Mouse (Mus musculus): ENCODE results near the gene Ppp1r21.

The Ppp1r21 gene

DNA sequence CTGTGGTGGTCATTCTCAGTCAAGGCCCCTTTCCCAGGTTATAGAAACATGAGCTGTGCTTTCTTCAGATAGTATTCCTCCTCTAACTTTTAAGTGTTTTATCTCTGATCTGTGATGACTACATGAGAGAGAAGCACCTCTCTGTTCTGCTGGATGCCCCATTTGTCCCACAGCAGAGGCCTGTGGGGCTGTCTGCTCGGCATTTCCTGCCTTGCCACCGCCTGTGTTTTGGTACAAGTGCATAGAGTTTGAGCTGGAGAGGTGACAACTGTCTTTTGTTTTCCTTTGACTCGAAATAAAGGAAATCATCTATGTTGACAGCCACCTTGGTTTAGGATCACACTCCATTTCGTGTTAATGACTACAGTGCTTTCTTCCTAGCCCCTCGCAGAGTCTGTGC lies 44.9 kb downstream of the Ppp1r21 start:
- DNase-seq (ENCODE audit: low spot score in 2 of 2) = no peak

DNA sequence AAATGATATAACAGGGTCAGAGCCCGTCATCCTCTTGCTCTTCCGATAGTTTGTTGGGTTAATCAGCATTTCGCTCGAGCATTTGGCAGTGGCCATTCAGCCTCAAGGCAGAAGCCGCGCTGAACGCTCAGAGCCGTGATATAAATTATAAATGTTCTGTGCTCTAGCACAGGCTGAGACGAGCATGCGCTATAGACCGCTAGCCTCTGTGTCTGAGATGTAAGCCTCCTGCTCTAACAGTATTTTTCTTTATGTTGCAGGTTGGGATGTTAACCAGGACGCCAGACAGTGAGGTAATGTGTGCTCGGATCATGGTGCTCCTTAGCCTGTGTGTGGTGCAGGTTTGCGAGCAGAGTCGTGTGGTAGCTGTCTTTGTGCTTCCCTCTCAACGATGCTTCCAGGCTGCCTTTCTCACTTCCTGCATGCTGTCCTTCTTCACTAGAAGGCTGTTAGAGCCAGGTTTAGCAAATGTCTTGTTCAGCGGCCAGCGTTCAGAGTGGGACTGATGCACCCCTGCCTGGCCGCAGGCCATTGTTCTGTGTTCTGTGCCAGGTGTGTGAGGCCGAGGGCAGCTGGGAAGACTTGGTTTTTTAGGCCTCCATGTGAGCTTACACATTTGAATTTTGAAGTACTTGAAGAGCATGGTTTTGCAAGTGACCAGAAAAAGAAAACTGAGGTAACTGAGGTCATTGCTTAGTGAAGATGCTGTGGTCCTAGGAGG lies 48.8 kb downstream of the Ppp1r21 start:
- no peak for DNase-seq (ENCODE audit: low spot score in 2 of 2)

DNA sequence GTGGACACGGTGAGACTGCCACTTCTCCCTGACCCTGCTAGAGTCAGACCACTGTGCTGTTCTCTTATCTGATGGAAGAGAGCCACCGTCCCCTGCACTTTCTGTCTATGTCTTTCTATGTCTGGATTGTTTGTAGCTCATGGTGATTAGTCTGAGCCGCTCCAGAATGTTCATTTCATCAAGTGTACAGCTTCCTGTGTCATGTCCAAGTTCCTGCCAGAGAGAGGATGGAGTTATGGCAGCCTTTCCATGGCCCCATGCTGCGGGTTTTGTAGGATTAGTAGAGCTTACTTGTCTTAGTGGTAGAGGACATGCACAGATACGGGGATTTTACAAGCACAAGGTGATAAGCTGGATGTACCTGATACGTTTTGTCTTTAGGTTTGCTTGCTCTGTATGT lies 50.6 kb downstream of the Ppp1r21 start:
- DNase-seq (ENCODE audit: low spot score in 2 of 2) = no peak

DNA sequence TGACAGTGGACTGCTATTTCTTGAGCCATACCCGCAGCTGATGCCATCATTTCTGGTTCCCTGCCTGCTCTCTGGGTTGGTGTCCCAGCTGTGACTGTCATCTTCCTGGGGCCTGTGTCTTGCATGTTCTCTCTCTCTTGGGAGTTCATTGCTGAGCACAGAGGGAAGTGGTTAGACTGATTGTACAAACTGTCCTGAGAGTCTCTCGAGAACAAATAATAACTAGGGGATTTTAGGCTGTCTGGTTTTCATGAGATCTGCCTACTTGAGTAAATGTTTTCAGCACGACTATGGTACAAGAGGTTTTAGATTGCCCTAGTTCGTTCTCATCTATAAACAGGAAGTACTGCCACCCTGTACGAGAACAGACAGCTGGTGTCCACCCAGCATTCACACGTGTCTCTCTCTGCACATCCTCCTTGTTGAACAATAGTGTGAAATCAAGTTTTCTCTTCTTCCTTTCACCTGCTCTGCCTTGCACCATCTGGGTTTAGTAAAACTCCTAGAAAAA lies 51.6 kb downstream of the Ppp1r21 start:
- DNase-seq (ENCODE audit: low spot score in 2 of 2) = no peak

DNA sequence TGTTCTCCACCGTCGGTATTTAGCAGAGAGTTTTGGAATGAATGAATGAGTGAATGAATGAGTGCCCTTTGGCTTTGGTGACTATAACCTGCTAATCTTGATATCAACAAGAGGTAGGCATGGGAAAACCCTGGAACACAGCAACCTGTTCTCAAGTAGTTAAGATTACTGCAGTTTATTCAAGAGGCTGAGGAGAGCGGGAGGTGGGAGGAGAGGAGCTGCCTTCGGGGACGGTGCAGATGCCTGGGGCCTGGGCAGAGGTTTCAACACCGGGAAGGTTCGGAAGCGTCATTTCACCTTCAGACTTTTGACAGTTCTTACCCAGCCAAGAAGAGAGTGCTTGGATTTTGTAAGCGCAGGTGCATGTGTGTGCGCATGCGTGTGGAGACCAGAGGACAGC lies 53.1 kb downstream of the Ppp1r21 start:
- DNase-seq (ENCODE audit: low spot score in 2 of 2) = no peak

DNA sequence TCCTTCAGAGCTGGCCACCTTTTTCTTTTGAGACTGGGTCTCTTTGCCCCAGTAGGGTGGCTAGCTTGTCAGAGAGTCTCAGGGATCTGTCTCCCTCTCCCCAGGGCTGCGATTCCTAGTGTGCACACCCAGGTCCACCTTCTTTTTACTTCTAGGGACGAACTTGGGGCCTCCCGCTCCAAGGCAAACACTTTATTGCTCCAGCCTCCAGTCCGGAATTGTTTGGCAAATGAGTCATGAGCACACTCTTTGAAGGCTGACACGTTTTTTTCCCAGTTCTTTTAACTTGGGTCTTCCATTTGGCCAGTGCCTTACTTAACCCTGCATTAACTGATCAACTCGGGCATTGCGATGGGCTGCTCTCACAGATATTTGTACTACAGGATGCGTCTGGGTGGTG lies 53.5 kb downstream of the Ppp1r21 start:
- no peak for DNase-seq (ENCODE audit: low spot score in 2 of 2)

DNA sequence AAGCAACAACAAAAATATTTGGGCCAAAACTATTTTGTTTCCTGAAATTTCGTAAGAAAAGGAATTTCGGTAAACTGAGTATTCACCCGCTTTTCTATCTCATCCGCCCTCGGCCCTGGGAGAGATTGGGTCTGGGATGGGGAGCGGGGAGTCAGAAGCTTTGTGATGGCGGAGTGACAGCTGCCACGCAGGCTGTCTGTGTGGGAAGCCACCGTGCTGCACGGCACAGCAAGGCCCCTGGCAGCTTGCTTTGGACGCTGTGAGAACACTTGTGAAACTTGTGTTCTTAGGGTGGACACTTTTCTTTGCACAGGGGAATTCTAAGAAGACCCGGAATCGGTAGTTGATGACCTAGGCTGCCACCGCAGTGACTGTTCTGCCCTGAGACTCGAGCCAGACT lies 57.5 kb downstream of the Ppp1r21 start:
- DNase-seq (ENCODE audit: low spot score in 2 of 2) = no peak

DNA sequence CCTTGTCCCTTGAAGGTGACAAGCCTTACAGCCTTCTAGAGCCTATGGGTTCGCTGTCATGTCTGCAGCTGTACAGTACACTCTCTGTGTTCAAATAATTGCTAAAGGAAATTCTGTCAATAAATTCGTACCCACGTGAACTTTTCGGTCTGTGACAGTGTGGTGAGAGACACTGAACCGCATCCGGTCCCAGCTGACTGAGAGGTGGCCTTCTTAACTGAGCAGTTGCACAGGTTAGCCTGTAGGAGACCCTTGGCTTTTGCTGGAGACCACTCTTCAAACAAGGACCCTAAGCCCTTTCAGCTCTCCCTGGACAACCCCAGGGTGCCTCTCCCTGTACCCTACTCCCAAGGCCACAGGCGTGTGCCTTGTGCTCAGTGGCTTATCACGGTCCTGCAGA lies 58.3 kb downstream of the Ppp1r21 start:
- no peak for DNase-seq (ENCODE audit: low spot score in 2 of 2)

DNA sequence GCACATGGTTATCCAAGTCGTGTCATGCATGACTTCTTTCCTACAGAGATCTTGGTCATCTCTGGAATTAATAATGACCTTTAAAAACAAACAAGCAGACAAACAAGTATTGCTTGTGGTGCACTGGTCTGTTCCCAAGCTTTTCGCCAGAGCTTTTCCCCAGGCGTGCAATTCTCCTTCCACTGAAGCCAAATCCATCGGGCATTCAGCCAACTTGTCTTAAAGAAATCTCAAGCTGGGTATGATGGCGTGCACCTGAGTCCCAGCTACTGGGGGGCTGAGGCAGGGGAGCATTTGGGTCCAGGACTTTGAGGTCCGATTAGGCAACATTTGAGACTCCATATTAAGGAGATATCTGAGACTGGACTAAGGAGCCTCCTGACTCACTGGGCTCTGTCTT lies 60.3 kb downstream of the Ppp1r21 start:
- no peak for DNase-seq (ENCODE audit: low spot score in 2 of 2)

DNA sequence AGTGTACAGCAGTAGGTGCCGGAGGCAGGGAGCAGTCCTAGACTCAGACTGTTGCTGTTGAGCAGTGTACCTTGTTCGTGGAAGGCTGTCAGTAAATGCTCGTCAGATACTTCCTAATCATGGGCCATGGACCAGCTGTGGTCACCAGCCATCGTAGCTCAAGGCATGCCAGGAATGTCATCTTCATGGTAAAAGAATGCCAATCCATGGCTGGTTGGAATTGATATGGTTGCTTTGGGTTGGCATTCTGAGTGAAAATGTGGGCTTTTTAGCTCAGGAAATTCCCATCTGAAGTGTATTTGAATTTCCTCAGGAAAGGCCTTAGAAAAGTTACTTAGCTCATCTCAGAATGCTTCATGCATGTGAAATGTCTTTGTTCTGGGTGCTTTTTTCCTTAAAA lies 65.2 kb downstream of the Ppp1r21 start:
- DNase-seq (ENCODE audit: low spot score in 2 of 2) = no peak

DNA sequence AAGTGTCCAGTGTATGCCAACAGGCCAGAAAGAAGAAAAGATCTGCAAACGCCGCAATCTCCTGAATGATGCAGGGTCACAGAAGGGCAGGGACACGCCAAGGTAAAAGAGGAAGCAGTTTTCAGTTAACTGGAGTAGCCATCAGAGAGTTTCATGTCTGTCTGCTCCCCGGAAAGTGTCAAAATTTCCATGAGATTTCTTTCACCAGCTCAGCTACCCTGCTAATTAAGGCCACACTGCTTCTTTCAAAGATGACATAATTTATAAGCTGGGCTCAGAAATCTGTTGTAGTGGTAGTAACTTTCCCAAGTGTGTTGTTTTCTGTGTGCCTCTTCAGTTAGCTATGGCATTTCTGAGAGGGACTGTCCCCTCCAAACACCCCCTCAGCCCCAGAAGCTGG lies 66.2 kb downstream of the Ppp1r21 start:
- DNase-seq (ENCODE audit: low spot score in 2 of 2) = no peak

DNA sequence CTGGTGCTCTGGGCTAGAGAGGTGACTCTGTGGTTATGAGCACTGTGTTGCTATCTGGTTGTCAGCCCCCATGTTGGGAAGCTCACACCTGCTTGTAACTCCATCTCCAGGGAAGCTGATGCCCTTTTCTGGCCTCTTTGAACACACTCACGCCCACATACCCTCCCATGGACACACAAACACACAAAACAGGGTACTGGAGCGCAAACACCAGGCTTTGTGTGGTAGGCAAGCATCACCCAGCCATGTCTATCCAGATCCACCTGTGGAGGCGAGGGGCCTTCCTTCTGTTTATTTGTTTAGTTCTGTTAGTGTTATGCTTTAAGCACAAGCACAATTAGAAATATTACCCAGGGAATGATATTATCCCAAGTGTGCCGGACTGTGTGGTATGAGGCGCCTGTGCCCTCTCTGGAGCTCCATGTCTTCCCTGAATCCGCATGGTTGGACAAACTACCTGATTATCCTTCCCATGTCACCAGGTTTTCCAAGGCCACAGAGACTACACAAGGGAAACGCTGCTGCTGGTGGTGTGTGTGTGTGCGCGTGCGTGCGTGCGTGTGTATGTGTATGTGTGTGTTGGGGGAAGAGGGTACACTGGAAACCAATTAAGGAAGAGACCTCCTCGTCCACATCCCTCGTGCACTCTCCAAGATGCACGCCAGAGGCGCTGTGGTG lies 66.8 kb downstream of the Ppp1r21 start:
- no peak for DNase-seq (ENCODE audit: low spot score in 2 of 2)

DNA sequence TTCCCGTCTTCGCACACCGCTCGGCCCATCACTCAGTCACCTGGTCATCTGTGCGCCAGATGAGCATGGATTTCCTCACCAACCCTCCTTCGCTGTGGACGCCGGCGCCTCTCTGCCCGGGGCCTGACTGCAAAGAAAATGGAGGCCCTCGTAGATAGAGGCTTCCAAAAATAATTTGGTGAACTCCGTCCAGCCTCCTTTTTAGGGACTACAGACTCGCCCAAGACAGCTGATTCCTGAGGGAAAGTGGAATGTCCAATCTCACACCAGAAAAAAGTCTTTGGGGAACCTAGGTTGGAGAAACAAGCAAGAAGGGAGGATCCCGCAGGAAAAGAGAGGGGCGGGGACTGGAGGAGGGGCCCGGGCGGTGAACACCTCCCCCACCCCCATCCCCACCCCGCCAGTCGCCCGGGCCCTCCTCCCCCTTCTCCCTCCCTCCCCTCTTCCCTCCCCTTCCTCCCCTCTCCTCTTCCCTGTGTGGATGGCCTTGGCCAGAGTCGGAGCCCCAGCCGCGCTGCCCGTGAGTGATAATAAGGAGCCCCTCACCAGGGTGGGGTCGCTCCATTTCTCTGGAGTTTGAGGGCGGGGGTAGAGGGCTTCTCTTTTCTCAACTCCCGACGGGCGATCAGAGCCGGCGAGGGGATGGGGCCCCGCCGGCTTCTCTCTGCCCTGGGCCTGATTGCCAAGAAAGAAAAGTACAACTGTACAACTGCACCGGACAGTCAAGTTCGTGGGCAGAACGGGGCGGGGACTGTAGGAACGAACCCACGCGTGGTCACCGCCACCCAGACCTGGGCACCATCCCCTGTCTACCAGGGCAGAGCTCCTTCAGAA lies 67.5 kb downstream of the Ppp1r21 start, which contains the start of gene Ston1:
Gene Ston1 (plus strand): TSS at position 463 of the 834 bp plus-strand sequence.
- peak; percentile 73 to 87 for DNase-seq (ENCODE audit: low spot score in 2 of 2)

DNA sequence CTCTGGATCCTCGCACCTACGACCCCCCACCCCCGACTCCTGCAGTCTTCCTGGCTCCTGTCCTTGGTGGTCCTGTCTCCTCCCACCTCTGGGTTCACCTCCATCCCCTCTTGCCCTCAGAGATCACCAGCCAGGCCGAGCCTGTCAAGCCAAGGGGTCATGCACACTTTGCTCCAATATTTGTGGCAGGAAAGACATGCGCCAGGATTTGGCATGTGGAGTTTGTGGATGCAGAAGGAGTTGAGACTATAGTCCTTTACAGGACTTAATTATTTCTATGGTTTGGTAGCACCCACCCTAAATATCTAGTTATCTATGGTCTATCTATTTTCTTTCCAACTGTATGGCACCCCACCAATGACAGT lies 68.1 kb downstream of the Ppp1r21 start:
- no peak for DNase-seq (ENCODE audit: low spot score in 2 of 2)

DNA sequence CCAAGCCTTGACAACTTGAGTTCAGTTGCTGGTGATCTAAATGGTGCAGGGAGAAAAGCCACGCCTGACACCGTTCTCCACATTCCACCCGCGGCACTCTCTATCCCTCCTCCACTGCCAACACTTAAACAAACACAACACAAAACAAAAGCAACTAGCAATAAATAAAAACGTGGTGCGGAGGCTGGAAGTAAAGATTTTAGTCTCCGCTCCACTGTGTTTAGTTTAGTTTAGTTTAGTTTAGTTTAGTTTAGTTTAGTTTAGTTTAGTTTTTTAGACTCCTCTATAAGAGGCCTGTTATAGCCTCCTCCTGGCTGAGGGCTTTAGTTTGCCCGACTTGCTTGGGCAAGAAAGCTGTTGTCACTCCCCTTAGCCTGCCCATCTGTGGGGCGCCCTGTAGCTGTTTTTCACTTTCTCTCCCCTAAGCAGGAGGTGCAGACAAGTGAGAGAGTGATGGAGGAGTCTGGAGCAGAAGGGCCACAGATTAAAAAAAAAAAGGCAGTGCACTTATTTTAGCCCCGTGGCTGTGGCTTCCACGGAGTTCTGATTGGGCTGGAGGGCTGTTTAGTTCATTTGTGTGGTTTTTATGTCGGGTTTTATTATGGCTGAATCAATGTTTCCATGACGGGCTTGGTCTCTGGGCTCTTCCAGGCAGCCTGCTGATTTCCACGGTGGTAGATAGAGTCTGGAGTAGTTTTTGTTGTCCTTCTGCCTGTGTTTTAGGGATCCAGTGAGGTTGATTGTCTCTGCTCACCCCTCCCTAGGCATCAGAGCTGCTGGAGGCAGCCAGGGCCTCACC lies 68.9 kb downstream of the Ppp1r21 start:
- no peak for DNase-seq (ENCODE audit: low spot score in 2 of 2)

DNA sequence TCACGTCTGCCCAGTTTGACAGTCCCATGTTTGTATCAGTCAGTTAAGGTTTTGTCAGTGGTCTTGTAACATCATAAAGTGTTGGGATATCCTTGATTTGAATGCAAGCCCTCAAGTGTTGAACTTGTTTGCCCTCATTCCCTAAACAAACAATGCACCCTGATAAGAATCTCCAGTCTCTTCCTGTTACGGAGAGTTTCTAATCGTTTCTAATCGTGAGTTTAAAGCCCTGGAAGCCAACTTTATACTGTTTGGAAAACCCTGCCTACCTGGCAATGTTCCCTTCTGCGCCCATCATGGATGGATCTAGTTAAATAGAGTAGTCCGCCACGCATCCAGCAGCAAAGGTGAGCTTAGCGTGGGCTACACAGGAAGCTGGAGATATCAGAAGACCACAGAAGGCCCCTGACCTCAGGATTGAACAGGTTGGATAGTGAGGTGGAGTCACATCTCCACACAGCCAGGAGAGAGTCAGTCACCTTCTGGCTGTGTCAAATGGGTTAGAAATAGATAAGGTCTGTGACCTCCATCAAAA lies 70.6 kb downstream of the Ppp1r21 start:
- no peak for DNase-seq (ENCODE audit: low spot score in 2 of 2)

DNA sequence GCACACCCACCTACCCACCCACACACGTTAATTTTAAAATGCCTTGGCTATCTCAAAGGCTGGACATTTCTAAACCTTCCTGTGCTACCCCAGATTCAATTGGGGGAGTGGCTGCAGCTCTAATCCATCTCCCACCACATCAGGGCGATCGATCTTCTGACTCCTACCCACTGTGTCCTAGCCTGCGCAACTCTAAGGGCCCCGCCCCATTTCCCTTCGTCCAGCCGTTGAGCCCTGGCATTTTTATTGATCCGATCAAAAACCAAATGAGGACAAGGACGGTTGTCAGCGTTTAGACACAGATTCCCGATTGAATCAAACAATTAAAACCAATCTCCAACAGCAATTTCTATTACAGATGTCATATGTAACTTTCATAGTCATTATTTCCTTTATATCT lies 74.0 kb downstream of the Ppp1r21 start:
- no peak for DNase-seq (ENCODE audit: low spot score in 2 of 2)

DNA sequence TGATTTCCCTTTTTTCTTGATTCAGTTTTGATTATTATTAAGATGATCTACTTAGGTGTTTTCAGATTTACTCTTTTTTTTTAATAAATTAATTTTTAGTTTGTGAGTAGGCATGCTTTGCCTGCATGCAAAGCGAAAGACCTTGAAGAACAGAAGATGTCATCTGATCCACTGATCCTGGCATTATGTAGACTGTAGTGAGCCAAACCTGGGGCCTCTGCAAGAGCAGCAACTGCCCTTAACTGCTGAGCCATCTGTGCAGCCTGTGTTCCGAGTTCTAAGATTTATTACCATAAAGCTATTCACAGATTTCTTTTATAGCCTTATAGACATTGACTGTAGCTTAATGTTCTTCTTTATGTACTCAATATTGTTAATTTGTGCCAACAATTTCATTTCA lies 76.1 kb downstream of the Ppp1r21 start:
- no peak for DNase-seq (ENCODE audit: low spot score in 2 of 2)

DNA sequence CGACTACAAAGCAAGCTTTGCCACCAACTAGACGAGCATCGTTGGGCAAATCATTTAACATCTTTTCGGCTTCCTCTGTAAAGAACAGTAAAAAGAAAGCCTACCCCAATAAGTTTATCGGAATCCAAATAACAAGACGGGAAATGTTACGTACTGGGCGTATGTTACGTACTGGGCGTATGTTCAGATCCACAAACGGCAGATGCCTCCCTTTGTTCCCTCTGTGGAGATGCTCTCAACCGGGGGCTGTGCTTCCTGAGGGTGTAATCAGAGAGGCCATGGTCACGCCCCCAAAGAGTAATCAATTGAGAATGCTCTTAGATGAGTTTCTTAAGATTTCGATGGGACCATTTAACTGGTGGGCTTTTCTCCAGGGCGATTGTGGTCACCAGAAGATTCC lies 79.4 kb downstream of the Ppp1r21 start:
- DNase-seq (ENCODE audit: low spot score in 2 of 2) = no peak

DNA sequence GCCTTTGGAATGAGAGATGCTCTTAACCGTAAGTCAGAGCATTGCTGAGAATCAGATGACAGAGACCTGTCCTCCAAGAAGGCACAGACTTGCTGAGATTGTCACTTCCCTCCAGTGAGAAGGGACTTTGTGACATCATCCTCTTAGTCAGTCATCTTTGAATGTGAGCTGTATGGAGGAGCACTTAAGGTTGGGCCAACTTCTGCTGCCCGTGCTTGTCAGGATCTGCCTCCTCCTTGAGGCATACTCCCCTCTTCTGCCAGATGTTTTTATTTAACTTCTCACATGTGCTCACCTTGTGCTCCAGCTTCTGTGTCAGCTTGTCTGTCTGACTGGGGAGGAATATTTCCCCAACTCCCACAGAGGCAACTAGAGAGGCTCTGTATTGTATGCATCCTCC lies 81.1 kb downstream of the Ppp1r21 start:
- no peak for DNase-seq (ENCODE audit: low spot score in 2 of 2)

DNA sequence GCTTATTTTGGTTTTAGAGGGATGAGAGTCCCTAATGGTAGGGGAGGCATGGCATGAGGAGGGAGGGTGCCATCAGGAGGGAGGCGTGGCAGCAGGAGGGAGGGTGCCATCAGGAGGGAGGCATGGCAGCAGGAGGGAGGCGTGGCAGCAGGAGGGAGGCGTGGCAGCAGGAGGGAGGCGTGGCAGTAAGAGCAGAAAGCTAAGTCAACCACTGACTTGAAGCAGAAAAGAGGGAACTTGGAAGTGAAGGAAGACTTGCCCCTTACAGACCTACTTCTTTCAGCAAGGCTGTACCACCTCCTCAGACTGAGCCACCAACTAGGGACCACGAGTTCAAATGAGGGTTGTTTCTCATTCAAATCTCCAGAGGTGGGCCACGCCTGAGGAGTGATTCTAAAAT lies 83.3 kb downstream of the Ppp1r21 start:
- DNase-seq (ENCODE audit: low spot score in 2 of 2) = no peak

DNA sequence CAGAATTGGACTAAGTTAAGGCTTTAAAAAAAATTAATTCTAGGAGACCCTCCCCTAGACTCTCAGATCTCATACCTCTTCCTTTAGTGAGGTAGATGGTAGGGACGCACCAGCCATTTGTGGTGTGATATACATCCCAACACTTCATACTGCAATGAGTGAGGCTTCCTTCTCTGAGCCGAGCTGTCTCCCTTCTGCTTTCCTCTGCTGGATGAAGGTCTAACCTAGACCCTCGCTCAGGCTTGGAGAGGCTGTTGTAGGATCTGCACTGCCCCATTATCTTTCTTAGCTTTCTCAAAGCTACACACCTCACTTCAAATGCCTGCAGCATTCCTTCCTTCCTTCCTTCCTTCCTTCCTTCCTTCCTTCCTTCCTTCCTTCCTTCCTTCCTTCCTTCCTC lies 83.8 kb downstream of the Ppp1r21 start:
- DNase-seq (ENCODE audit: low spot score in 2 of 2) = no peak
